Mouse (Mus musculus): Measurements from ENCODE around the gene Amer2. TPM values are rescaled to one million over a fixed set of nuclear protein-coding genes. Genes with fewer than 3 reads are reported as not detected.

The Amer2 gene
- total and polyA plus RNA-seq, 2 experiments from 2014 or later: 28.7 to 42.2 TPM

GRCm38 (mm10) chr14:60379323-60379957, 6.4 kb downstream of the Amer2 start:
- Histone ChIP-seq H3K36me3 (ENCODE audit: insufficient read depth) (0 out of 2 replicates have a peak, but pooled peaks cover under 1% of the 10 kb centered on the region), H3K4me3 (ENCODE audit: low read depth, low read length) (peak overlapping the region; percentile 87), H3K9ac (peak overlapping the region; percentile 99), H3K27ac (ENCODE audit: low read depth, low read length) (peak overlapping the region; percentile 97), H3K9me3 (ENCODE audit: low read length) (no peaks in the 10 kb centered on the region), H3K4me1 (ENCODE audit: insufficient read depth) (peaks cover 39% of the 10 kb centered on the region), H3K27me3 (ENCODE audit: insufficient read depth, low read length) (no peaks in the 10 kb centered on the region), H3K4me2 (ENCODE audit: low read depth) (peak overlapping the region; percentile 86)
- ATAC-seq (no peak), DNase-seq (peak; percentile 54)
- 45% methylated on average over 20 of the region's 20 CpGs for WGBS
- TF ChIP-seq CTCF (IDR thresholded peaks at IDR 0.05; ENCODE audit: low read depth): no peak

GRCm38 (mm10) chr14:60379958-60380330, 6.9 kb downstream of the Amer2 start:
- Histone ChIP-seq H3K4me3 (ENCODE audit: low read depth, low read length) (peak overlapping the region; percentile 87), H3K4me2 (ENCODE audit: low read depth) (peak overlapping the region; percentile 86), H3K27me3 (ENCODE audit: insufficient read depth, low read length) (no peaks in the 10 kb centered on the region), H3K9me3 (ENCODE audit: low read length) (no peaks in the 10 kb centered on the region), H3K36me3 (ENCODE audit: insufficient read depth) (0 out of 2 replicates have a peak, but pooled peaks cover 5% of the 10 kb centered on the region), H3K27ac (ENCODE audit: low read depth, low read length) (peak overlapping the region; percentile 97; the same call in 1 of the 2 replicates), H3K4me1 (ENCODE audit: insufficient read depth) (peaks cover 44% of the 10 kb centered on the region), H3K9ac (peak overlapping the region; percentile 99)
- DNase-seq (no peak), ATAC-seq (no peak)
- 80% methylated on average over 8 of the region's 8 CpGs for WGBS
- TF ChIP-seq CTCF (IDR thresholded peaks at IDR 0.05; ENCODE audit: low read depth): no peak

- TF ChIP-seq CTCF (IDR thresholded peaks at IDR 0.05; ENCODE audit: low read depth): no peak
- ATAC-seq: no peak
- WGBS: 29% methylated on average over 4 of the region's 4 CpGs
- 0 out of 2 replicates have a peak, but pooled peaks cover 10% of the 10 kb centered on the region for H3K36me3 ChIP-seq (ENCODE audit: insufficient read depth)
- no peaks in the 10 kb centered on the region for H3K9me3 ChIP-seq (ENCODE audit: low read length)
- peak overlapping the region; percentile 87 for H3K4me3 ChIP-seq (ENCODE audit: low read depth, low read length)
- peak overlapping the region; percentile 36; the same call in 1 of the 2 replicates for H3K9ac ChIP-seq
- H3K27me3 ChIP-seq (ENCODE audit: insufficient read depth, low read length): no peaks in the 10 kb centered on the region
- H3K4me2 ChIP-seq (ENCODE audit: low read depth): peak overlapping the region; percentile 86
- no peak for DNase-seq
- no peak overlapping the region for H3K27ac ChIP-seq (ENCODE audit: low read depth, low read length)
- peaks cover 52% of the 10 kb centered on the region for H3K4me1 ChIP-seq (ENCODE audit: insufficient read depth)
These were observed 8.6 kb downstream of the Amer2 start for GRCm38 (mm10) chr14:60381671-60382070.

GRCm38 (mm10) chr14:60383816-60384215, 10.8 kb downstream of the Amer2 start:
- no peak for ATAC-seq
- H3K36me3 ChIP-seq (ENCODE audit: insufficient read depth): 0 out of 2 replicates have a peak, but pooled peaks cover 10% of the 10 kb centered on the region
- peak overlapping the region; percentile 86 for H3K4me2 ChIP-seq (ENCODE audit: low read depth)
- 57% methylated on average over 7 of the region's 7 CpGs for WGBS
- no peaks in the 10 kb centered on the region for H3K9me3 ChIP-seq (ENCODE audit: low read length)
- H3K9ac ChIP-seq: 0 out of 2 replicates have a peak overlapping the region, but pooled peaks have one; percentile 0
- TF ChIP-seq CTCF (IDR thresholded peaks at IDR 0.05; ENCODE audit: low read depth): no peak
- no peak overlapping the region for H3K27ac ChIP-seq (ENCODE audit: low read depth, low read length)
- peak overlapping the region; percentile 87 for H3K4me3 ChIP-seq (ENCODE audit: low read depth, low read length)
- peaks cover 51% of the 10 kb centered on the region for H3K4me1 ChIP-seq (ENCODE audit: insufficient read depth)
- DNase-seq: no peak
- H3K27me3 ChIP-seq (ENCODE audit: insufficient read depth, low read length): no peaks in the 10 kb centered on the region

GRCm38 (mm10) chr14:60384269-60384668, 11.2 kb downstream of the Amer2 start:
- peaks cover 51% of the 10 kb centered on the region for H3K4me1 ChIP-seq (ENCODE audit: insufficient read depth)
- peak overlapping the region; percentile 86 for H3K4me2 ChIP-seq (ENCODE audit: low read depth)
- H3K9ac ChIP-seq: 0 out of 2 replicates have a peak overlapping the region, but pooled peaks have one; percentile 0
- no peak overlapping the region for H3K27ac ChIP-seq (ENCODE audit: low read depth, low read length)
- H3K36me3 ChIP-seq (ENCODE audit: insufficient read depth): 0 out of 2 replicates have a peak, but pooled peaks cover 10% of the 10 kb centered on the region
- peak overlapping the region; percentile 87; the same call in 1 of the 2 replicates for H3K4me3 ChIP-seq (ENCODE audit: low read depth, low read length)
- no peaks in the 10 kb centered on the region for H3K9me3 ChIP-seq (ENCODE audit: low read length)
- TF ChIP-seq CTCF (IDR thresholded peaks at IDR 0.05; ENCODE audit: low read depth): no peak
- H3K27me3 ChIP-seq (ENCODE audit: insufficient read depth, low read length): no peaks in the 10 kb centered on the region
- ATAC-seq (no peak), DNase-seq (no peak)
- 89% methylated on average over 7 of the region's 7 CpGs for WGBS

GRCm38 (mm10) chr14:60385079-60385643, 12.1 kb downstream of the Amer2 start:
- Histone ChIP-seq H3K9ac (no peak overlapping the region), H3K27me3 (ENCODE audit: insufficient read depth, low read length) (no peaks in the 10 kb centered on the region), H3K4me1 (ENCODE audit: insufficient read depth) (peaks cover 45% of the 10 kb centered on the region), H3K27ac (ENCODE audit: low read depth, low read length) (no peak overlapping the region), H3K9me3 (ENCODE audit: low read length) (no peaks in the 10 kb centered on the region), H3K4me3 (ENCODE audit: low read depth, low read length) (no peak overlapping the region), H3K36me3 (ENCODE audit: insufficient read depth) (0 out of 2 replicates have a peak, but pooled peaks cover 15% of the 10 kb centered on the region), H3K4me2 (ENCODE audit: low read depth) (peak overlapping the region; percentile 86)
- TF ChIP-seq CTCF (IDR thresholded peaks at IDR 0.05; ENCODE audit: low read depth): no peak
- ATAC-seq (peak; percentile 32; the same call in 1 of the 2 replicates), DNase-seq (no peak)
- 27% methylated on average over 6 of the region's 6 CpGs for WGBS

Data from forebrain, postnatal 0 days (tissue).